Mouse (Mus musculus): Measurements from ENCODE around the gene Hoxd8.

Hoxd8 gene

GRCm38 (mm10) chr2:74704393-74704998 lies at the start of gene Hoxd8:
Gene Hoxd8, plus strand, starts transcription at chr2:74704615.
- DNase-seq: peak; percentile 44

- DNase-seq: no peak
Measured at GRCm38 (mm10) chr2:74654743-74655419, 49.5 kb upstream of the Hoxd8 start.

GRCm38 (mm10) chr2:74655420-74655781 lies 49.0 kb upstream of the Hoxd8 start:
- DNase-seq: peak; percentile 39

- peak; percentile 32 for DNase-seq
Measured at GRCm38 (mm10) chr2:74655821-74656631, 48.4 kb upstream of the Hoxd8 start.

- DNase-seq: no peak
Measured at GRCm38 (mm10) chr2:74656632-74657021, 47.8 kb upstream of the Hoxd8 start.

GRCm38 (mm10) chr2:74657251-74658023 lies 47.0 kb upstream of the Hoxd8 start:
- peak; percentile 33 for DNase-seq

- no peak for DNase-seq
Measured at GRCm38 (mm10) chr2:74658024-74658666, 46.3 kb upstream of the Hoxd8 start.

- no peak for DNase-seq
Measured at GRCm38 (mm10) chr2:74658667-74659371, 45.6 kb upstream of the Hoxd8 start.

- DNase-seq: no peak
Measured at GRCm38 (mm10) chr2:74659507-74660005, 44.9 kb upstream of the Hoxd8 start, which contains the start of gene Evx2. Gene Evx2, minus strand, starts transcription at chr2:74659557.

- no peak for DNase-seq
Measured at GRCm38 (mm10) chr2:74660421-74661375, 43.7 kb upstream of the Hoxd8 start.

GRCm38 (mm10) chr2:74661685-74662084 lies 42.7 kb upstream of the Hoxd8 start:
- peak; percentile 37 for DNase-seq

GRCm38 (mm10) chr2:74663291-74663925 lies 41.0 kb upstream of the Hoxd8 start:
- DNase-seq: no peak

GRCm38 (mm10) chr2:74666411-74666810 lies 38.0 kb upstream of the Hoxd8 start:
- no peak for DNase-seq

GRCm38 (mm10) chr2:74667191-74667841 lies 37.1 kb upstream of the Hoxd8 start:
- DNase-seq: no peak

- no peak for DNase-seq
Measured at GRCm38 (mm10) chr2:74667842-74668357, 36.5 kb upstream of the Hoxd8 start, which contains the start of gene Hoxd13. Gene Hoxd13, plus strand, starts transcription at chr2:74668310.

- no peak for DNase-seq
Measured at GRCm38 (mm10) chr2:74668370-74669229, 35.8 kb upstream of the Hoxd8 start.

- DNase-seq: no peak
Measured at GRCm38 (mm10) chr2:74669230-74669578, 35.2 kb upstream of the Hoxd8 start.

GRCm38 (mm10) chr2:74669650-74670235 lies 34.7 kb upstream of the Hoxd8 start:
- no peak for DNase-seq
